Comparison of ENCODE assay signal across 8 mouse cellular contexts in genomic region chr16:5233418-5234313, GRCm38 (mm10). TPM values are rescaled to one million over a fixed set of nuclear protein-coding genes. Genes with fewer than 3 reads are reported as not detected.
DNase-seq lines count a peak whose midpoint lies in the region; ATAC-seq lines count a peak whose summit lies in the region.

Gene Alg1 (plus strand): TSS chr16:5233621.

- H3K9ac ChIP-seq in kidney, embryonic 15.5 days = peak within 1 kb of the TSS; percentile 62

- H3K4me3 ChIP-seq in heart, embryonic 10.5 days = peak within 1 kb of the TSS; percentile 94
- H3K4me3 ChIP-seq in kidney, embryonic 15.5 days (replicated peaks) = peak within 1 kb of the TSS; percentile 65

- H3K27ac ChIP-seq in heart, embryonic 10.5 days = peak within 1 kb of the TSS; percentile 88
- peak within 1 kb of the TSS; percentile 23; the same call in 1 of the 2 replicates for H3K27ac ChIP-seq in kidney, embryonic 15.5 days

- DNase-seq in B cell, adult 2 months = peak; percentile 91 to 92
- peak; percentile 98 for DNase-seq in brain, adult 2 months (ENCODE audit: low read depth, low spot score)
- DNase-seq in heart, embryonic 10.5 days (ENCODE audit: low spot score) = peak; percentile 95
- peak; percentile 94 for DNase-seq in liver
- peak; percentile 89 to 95 for DNase-seq in spleen, postnatal 4 days (ENCODE audit: low spot score in 2 of 2)

- peak; percentile 98 for ATAC-seq in erythroblast, adult 5-6 weeks (replicated peaks; ENCODE audit: low FRiP score, poor library complexity, severe bottlenecking)
- ATAC-seq in kidney, embryonic 15.5 days (replicated peaks; ENCODE audit: low FRiP score) = peak; percentile 97
- ATAC-seq in monocyte, adult 5-6 weeks (replicated peaks; ENCODE audit: insufficient number of reproducible peaks, low FRiP score, low TSS enrichment, poor library complexity, severe bottlenecking) = peak; percentile 90

- H3K4me1 ChIP-seq in heart, embryonic 10.5 days = peaks cover 8% of the 10 kb centered on the region
- H3K4me1 ChIP-seq in kidney, embryonic 15.5 days = peaks cover 13% of the 10 kb centered on the region

- no peaks in the 10 kb centered on the region for H3K27me3 ChIP-seq in heart, embryonic 10.5 days (ENCODE audit: insufficient read depth, poor library complexity, severe bottlenecking)
- no peaks in the 10 kb centered on the region for H3K27me3 ChIP-seq in kidney, embryonic 15.5 days

- WGBS in heart, embryonic 10.5 days = 2% methylated on average over 47 of the region's 47 CpGs
- 2% methylated on average over 47 of the region's 47 CpGs for WGBS in kidney, embryonic 15.5 days

- peak within 1 kb of the TSS; percentile 86 for H3K4me2 ChIP-seq in kidney, embryonic 15.5 days

- H3K9me3 ChIP-seq in heart, embryonic 10.5 days = no peaks in the 10 kb centered on the region
- 0 out of 2 replicates have a peak, but pooled peaks cover 4% of the 10 kb centered on the region for H3K9me3 ChIP-seq in kidney, embryonic 15.5 days (replicated peaks)

- H3K36me3 ChIP-seq in heart, embryonic 10.5 days = peaks cover 9% of the 10 kb centered on the region
- H3K36me3 ChIP-seq in kidney, embryonic 15.5 days = peaks cover 10% of the 10 kb centered on the region; the same call in 1 of the 2 replicates

RNA-seq across cellular contexts. Expression of gene Alg1, which starts in this region (rescaled TPM):
- 5.8 and 6.1 TPM in 2 replicates for total RNA-seq in erythroblast, adult 5-6 weeks (2015; ENCODE audit: low replicate concordance)
- 2.6 and 5.4 TPM in 2 replicates for total RNA-seq in erythroblast, adult 5-6 weeks (2017; ENCODE audit: low replicate concordance)
- polyA plus RNA-seq in heart, embryonic 10.5 days (2016; fragmentation: Nextera tagmentation; extraction: Ambion mirVana) = 27.6 and 27.7 TPM in 2 replicates
- 32.8 and 35.8 TPM in 2 replicates for polyA plus RNA-seq in kidney, embryonic 15.5 days (2015; fragmentation: Nextera tagmentation; extraction: Ambion mirVana)
- total RNA-seq in monocyte, adult 5-6 weeks (2017) = 22.9 to 28.0 TPM (median 23.8 TPM) in 3 replicates

Comparison
In these comparisons a context has a peak if more than half of its experiments do, and no peak if none do; other contexts are left out.
1. Peak in every context shown above with its lines: DNase-seq, ATAC-seq, H3K4me3 ChIP-seq and H3K27ac ChIP-seq.